ENCODE assay signal across 7 mouse cellular contexts in genomic region chr12:25098561-25099312, GRCm38 (mm10). TPM values are rescaled to one million over a fixed set of nuclear protein-coding genes. Genes with fewer than 3 reads are reported as not detected.
DNase-seq lines count a peak whose midpoint lies in the region; ATAC-seq and TF ChIP-seq lines count a peak whose summit lies in the region.

No protein-coding gene starts in this region.

- H3K4me3 ChIP-seq in kidney, adult 2 months (ENCODE audit: insufficient read depth, low read depth, low read length): peak overlapping the region; percentile 53
- peak overlapping the region; percentile 59 for H3K4me3 ChIP-seq in limb, embryonic 12.5 days (replicated peaks)
- peak overlapping the region; percentile 52 for H3K4me3 ChIP-seq in midbrain, embryonic 14.5 days (replicated peaks; ENCODE audit: low read depth, low read length)

- no peaks in the 10 kb centered on the region for H3K9me3 ChIP-seq in limb, embryonic 12.5 days
- no peaks in the 10 kb centered on the region for H3K9me3 ChIP-seq in midbrain, embryonic 14.5 days (ENCODE audit: control insufficient read depth, low read length)

- peaks cover 2% of the 10 kb centered on the region; the same call in 1 of the 2 replicates for H3K4me1 ChIP-seq in kidney, adult 2 months (ENCODE audit: control insufficient read depth, insufficient read depth, low read length)
- peaks cover 34% of the 10 kb centered on the region for H3K4me1 ChIP-seq in limb, embryonic 12.5 days (replicated peaks)
- H3K4me1 ChIP-seq in midbrain, embryonic 14.5 days (ENCODE audit: control insufficient read depth, insufficient read depth, low read length): peaks cover 36% of the 10 kb centered on the region

- H3K27ac ChIP-seq in kidney, adult 2 months (ENCODE audit: insufficient read depth, low read depth, low read length): peak overlapping the region; percentile 93
- H3K27ac ChIP-seq in limb, embryonic 12.5 days: peak overlapping the region; percentile 99
- H3K27ac ChIP-seq in midbrain, embryonic 14.5 days (replicated peaks; ENCODE audit: low read depth, low read length): peak overlapping the region; percentile 95

- WGBS in kidney, adult 2 months: 1% methylated on average over 61 of the region's 61 CpGs
- WGBS in limb, embryonic 12.5 days: under 1% methylated on average over 61 of the region's 61 CpGs
- WGBS in midbrain, embryonic 14.5 days: under 1% methylated on average over 61 of the region's 61 CpGs

- peak; percentile 32 for TF ChIP-seq POLR2A in kidney, adult 2 months (IDR thresholded peaks at IDR 0.05; ENCODE audit: low read depth, low read length)

- DNase-seq in adrenal gland, postnatal 10 days: peak; percentile 97
- DNase-seq in embryo, embryonic 9.5 days (ENCODE audit: extremely low spot score): peak; percentile 97
- DNase-seq in heart, adult 18-20 months: peak; percentile 93 to 97
- peak; percentile 98 for DNase-seq in kidney, adult 2 months
- peak; percentile 97 for DNase-seq in midbrain, embryonic 14.5 days
- peak; percentile 36 to 76 for DNase-seq in spleen, postnatal 10 days (ENCODE audit: low spot score in 2 of 2)

- H3K9ac ChIP-seq in limb, embryonic 12.5 days (replicated peaks): peak overlapping the region; percentile 76
- H3K9ac ChIP-seq in midbrain, embryonic 14.5 days (replicated peaks; ENCODE audit: low read length): peak overlapping the region; percentile 71

- H3K4me2 ChIP-seq in limb, embryonic 12.5 days: peak overlapping the region; percentile 80
- H3K4me2 ChIP-seq in midbrain, embryonic 14.5 days (ENCODE audit: low read length): peak overlapping the region; percentile 97

- peak; percentile 79 for ATAC-seq in limb, embryonic 12.5 days (ENCODE audit: insufficient number of reproducible peaks, insufficient read depth, low FRiP score, low TSS enrichment, low read depth)
- ATAC-seq in midbrain, embryonic 14.5 days (ENCODE audit: low FRiP score, low TSS enrichment): peak; percentile 82

- TF ChIP-seq CTCF in kidney, adult 2 months (conservative IDR thresholded peaks at IDR 0.05; ENCODE audit: insufficient read depth, insufficient read length, low read depth, low read length): no peak

- no peaks in the 10 kb centered on the region for H3K36me3 ChIP-seq in kidney, adult 2 months (ENCODE audit: control insufficient read depth, insufficient read depth, low read length)
- H3K36me3 ChIP-seq in limb, embryonic 12.5 days: no peaks in the 10 kb centered on the region
- no peaks in the 10 kb centered on the region for H3K36me3 ChIP-seq in midbrain, embryonic 14.5 days (ENCODE audit: control insufficient read depth, insufficient read depth, low read length)

- no peaks in the 10 kb centered on the region for H3K27me3 ChIP-seq in kidney, adult 2 months (replicated peaks; ENCODE audit: control insufficient read depth, insufficient read depth, low read length)
- H3K27me3 ChIP-seq in limb, embryonic 12.5 days: no peaks in the 10 kb centered on the region
- no peaks in the 10 kb centered on the region; the same call in 1 of the 2 replicates for H3K27me3 ChIP-seq in midbrain, embryonic 14.5 days (ENCODE audit: control insufficient read depth, insufficient read depth, low read length)

RNA-seq across cellular contexts. Expression of gene Id2, which starts 1.8 kb away (rescaled TPM):
- total RNA-seq in adrenal gland, postnatal 10 days (2021): 100 to 1,000 TPM; 295 to 323 TPM
- total RNA-seq in heart, adult 18-20 months (2021): 10 to 100 TPM in 1 of 2 experiments, 1 to 10 TPM in 1; 8.8 to 13.0 TPM
- 476 and 599 TPM in 2 replicates for polyA plus RNA-seq in kidney, adult 2 months (2012; rRNA removed)
- 370 and 373 TPM in 2 replicates for polyA plus RNA-seq in limb, embryonic 12.5 days (2016; fragmentation: Nextera tagmentation; extraction: Ambion mirVana)
- polyA plus RNA-seq in midbrain, embryonic 14.5 days (2014; fragmentation: Nextera tagmentation; extraction: Ambion mirVana): 257 and 299 TPM in 2 replicates

Comparison
In these comparisons a context has a peak if more than half of its experiments do, and no peak if none do; other contexts are left out.
1. Peak in every context shown above with its lines: DNase-seq, ATAC-seq, H3K4me3 ChIP-seq and H3K27ac ChIP-seq.